Mouse (Mus musculus): ENCODE measurements around the gene Zbtb26. TPM values are rescaled to one million over a fixed set of nuclear protein-coding genes. Genes with fewer than 3 reads are reported as not detected.

The Zbtb26 gene
- 3.9 and 4.8 TPM in 2 replicates for polyA plus RNA-seq (2015; fragmentation: Nextera tagmentation; extraction: Ambion mirVana)

DNA sequence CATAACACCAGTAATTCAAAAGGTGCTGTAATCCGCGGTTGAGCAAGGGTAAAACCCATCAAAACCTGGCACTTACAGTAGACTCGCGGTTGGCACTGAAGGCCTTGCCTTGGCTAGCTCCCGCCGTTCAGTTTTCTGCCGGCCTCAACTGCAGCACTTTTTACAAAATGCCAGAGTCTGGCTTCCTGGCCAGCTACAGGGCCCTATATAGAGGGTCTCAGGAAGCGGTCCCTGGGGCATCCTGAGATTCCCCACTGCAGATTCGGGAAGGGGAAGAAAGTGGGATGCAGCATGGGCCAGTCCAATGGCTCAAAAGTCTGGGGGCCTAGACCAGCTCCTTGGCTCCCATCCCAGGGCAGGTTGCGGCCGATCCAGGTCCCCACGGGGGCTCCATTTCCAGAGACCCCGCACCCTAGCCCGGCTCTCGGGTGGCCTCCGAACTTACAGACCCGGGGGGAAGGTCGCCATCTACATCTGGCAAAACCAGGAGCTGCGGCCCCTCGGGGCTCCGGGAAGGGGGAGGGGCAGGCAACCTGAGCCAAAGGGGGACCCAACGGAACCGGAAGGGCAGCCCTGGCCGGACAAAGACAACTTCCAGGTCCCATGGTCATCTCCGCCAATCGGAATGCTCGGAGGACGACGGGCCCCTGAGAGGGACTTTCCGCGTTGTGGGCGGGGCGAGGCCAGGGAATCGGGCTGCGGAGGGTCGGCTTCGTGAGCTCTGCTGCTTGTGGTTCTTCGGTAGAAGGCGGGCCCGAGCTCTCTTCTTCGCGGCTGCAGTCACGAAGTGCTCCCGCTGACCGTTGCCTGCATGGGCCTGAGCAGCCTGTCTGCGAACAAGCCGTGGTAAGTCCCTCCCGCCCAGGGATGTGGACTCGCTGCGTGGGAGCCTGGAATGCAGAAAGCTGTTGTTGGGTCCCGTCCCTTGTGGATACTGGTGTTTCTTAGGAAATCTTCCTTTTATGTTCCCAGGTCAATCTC lies at the start of gene Zbtb26, which contains the start of the genes Zbtb6 and Rabgap1:
Zbtb26 (minus strand) TSS at position 525 of the 981 bp plus-strand sequence.
Zbtb6 (minus strand) TSS at position 561 of the 981 bp plus-strand sequence.
Rabgap1 (plus strand) TSS at position 669 of the 981 bp plus-strand sequence.
- Histone ChIP-seq H3K4me2 (peak within 1 kb of the TSS; percentile 67), H3K27me3 (no peaks in the 10 kb centered on the region), H3K36me3 (no peaks in the 10 kb centered on the region), H3K9me3 (replicated peaks) (no peaks in the 10 kb centered on the region), H3K27ac (peak within 1 kb of the TSS; percentile 87), H3K9ac (peak within 1 kb of the TSS; percentile 91), H3K4me1 (replicated peaks) (peaks cover 11% of the 10 kb centered on the region), H3K4me3 (peak within 1 kb of the TSS; percentile 77)
- under 1% methylated on average over 51 of the region's 51 CpGs for WGBS
- peak; percentile 99 for ATAC-seq (replicated peaks; ENCODE audit: insufficient number of reproducible peaks, insufficient read depth, low FRiP score, low read depth)

DNA sequence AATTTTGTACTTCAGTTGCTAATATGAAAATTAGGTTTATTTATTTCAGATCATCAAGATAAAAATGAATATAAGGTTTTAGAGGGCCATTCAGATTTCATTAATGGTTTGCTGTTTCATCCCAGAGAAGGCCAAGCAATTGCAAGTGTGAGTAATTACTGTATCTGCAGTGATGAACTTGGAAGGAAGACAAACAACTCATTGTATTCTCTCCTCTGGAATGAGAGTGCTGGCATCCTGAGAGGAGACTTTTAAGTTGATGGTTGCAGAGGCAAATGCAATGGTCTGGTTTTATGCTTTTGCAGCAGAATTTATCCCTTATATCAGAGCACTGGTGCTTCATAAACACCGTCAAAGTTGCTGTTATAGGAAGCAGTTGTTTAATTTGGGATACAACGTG lies 46.0 kb upstream of the Zbtb26 start:
- no peak overlapping the region for H3K4me2 ChIP-seq
- WGBS = 92% methylated on average over 2 of the region's 2 CpGs

DNA sequence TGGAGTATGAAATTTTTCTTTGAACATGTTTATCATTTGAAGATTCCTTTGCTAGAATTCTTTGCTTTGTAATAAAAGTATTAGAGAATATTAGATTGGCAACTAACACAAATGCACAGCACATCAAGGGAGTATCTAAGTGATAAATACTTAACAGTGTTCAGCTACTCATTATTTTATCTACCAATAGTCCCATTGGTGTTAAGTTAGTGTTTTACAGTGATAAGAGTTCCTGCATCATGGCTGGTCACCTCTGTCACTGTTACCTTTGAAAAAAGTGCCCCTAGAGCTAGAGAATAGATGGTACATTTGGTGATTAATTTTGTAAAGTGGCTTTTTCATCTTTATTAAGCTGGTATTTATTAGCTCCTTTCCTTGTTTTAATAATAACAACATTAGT lies 43.5 kb upstream of the Zbtb26 start:
- H3K4me3 ChIP-seq = no peak overlapping the region

More for the DNA sequence above, 46.0 kb upstream of the Zbtb26 start:
- Histone ChIP-seq H3K9me3 (replicated peaks) (no peaks in the 10 kb centered on the region), H3K9ac (no peak overlapping the region), H3K27me3 (no peaks in the 10 kb centered on the region), H3K27ac (no peak overlapping the region), H3K36me3 (peaks cover 48% of the 10 kb centered on the region), H3K4me1 (replicated peaks) (no peaks in the 10 kb centered on the region), H3K4me3 (no peak overlapping the region)
- ATAC-seq (replicated peaks; ENCODE audit: insufficient number of reproducible peaks, insufficient read depth, low FRiP score, low read depth) = no peak

DNA sequence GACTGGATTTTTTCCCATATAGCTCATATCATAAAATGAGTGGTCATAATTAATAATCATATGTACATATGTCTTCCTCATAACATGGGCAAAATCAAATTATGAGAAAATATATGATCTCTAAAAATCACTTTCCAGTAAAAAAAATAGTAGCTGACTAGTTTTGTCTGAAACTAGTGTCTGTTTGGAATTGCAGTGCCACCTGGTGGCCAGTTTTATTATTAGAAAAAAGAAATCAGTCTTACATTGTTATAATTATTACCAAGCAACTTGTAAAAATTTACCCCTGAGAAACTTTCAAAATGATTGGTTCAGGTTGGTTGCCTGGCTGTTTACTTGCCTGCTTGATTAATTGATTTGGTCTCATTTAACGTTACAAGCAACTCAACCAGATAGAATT lies 42.4 kb upstream of the Zbtb26 start:
- Histone ChIP-seq H3K4me3 (no peak overlapping the region), H3K27ac (no peak overlapping the region), H3K27me3 (no peaks in the 10 kb centered on the region), H3K4me2 (no peak overlapping the region), H3K9ac (no peak overlapping the region), H3K9me3 (replicated peaks) (no peaks in the 10 kb centered on the region), H3K36me3 (peaks cover 40% of the 10 kb centered on the region), H3K4me1 (replicated peaks) (no peaks in the 10 kb centered on the region)
- no peak for ATAC-seq (replicated peaks; ENCODE audit: insufficient number of reproducible peaks, insufficient read depth, low FRiP score, low read depth)
- 90% methylated on average over 1 of the region's 1 CpGs for WGBS

More for the DNA sequence above, 43.5 kb upstream of the Zbtb26 start:
- no peak overlapping the region for H3K27ac ChIP-seq
- no peaks in the 10 kb centered on the region for H3K27me3 ChIP-seq
- peaks cover 40% of the 10 kb centered on the region for H3K36me3 ChIP-seq
- no peak overlapping the region for H3K9ac ChIP-seq
- H3K9me3 ChIP-seq (replicated peaks) = no peaks in the 10 kb centered on the region
- H3K4me1 ChIP-seq (replicated peaks) = no peaks in the 10 kb centered on the region
- no peak for ATAC-seq (replicated peaks; ENCODE audit: insufficient number of reproducible peaks, insufficient read depth, low FRiP score, low read depth)
- no peak overlapping the region for H3K4me2 ChIP-seq

DNA sequence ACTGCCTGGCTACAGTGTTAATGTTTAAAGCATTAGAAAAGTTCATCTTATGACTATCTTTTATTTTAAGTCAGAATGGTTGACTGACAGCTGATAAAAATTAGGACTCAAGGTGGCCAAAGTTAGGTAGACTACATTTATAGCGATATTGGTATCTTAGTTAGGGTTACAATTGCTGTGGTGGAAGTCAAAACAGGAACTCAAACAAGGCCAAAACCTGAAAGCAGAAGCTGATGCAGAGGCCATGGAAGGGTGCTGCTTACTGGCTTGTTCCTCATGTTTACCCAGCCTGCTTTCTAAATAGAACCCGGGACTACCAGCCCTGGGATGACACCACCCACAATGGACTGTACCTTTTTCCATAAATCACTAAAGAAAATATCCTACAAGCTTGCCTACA lies 41.2 kb upstream of the Zbtb26 start:
- no peaks in the 10 kb centered on the region for H3K4me1 ChIP-seq (replicated peaks)
- H3K27ac ChIP-seq = no peak overlapping the region
- no peaks in the 10 kb centered on the region for H3K27me3 ChIP-seq
- peaks cover 28% of the 10 kb centered on the region; the same call in 1 of the 2 replicates for H3K36me3 ChIP-seq
- H3K4me3 ChIP-seq = no peak overlapping the region
- WGBS = 89% methylated on average over 2 of the region's 2 CpGs
- no peak for ATAC-seq (replicated peaks; ENCODE audit: insufficient number of reproducible peaks, insufficient read depth, low FRiP score, low read depth)
- no peak overlapping the region for H3K9ac ChIP-seq
- no peaks in the 10 kb centered on the region for H3K9me3 ChIP-seq (replicated peaks)
- no peak overlapping the region for H3K4me2 ChIP-seq

DNA sequence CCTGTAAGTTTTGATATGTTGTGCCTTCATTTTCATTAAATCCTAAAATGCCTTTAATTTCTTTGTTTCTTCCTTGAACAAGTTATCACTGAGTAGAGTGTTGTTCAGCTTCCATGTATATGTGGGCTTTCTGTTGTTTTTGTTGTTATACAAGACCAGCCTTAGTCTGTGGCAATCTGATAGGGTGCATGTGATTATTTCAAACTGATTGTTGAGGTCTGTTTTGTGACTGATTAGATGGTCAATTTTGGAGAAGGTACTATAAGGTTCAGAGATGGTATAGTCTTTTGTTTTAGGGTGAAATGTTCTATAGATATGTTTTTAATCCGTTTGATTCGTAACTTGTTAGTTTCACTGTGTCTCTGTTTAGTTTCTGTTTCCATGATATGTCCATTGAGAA lies 37.1 kb upstream of the Zbtb26 start:
- 93% methylated on average over 2 of the region's 2 CpGs for WGBS

DNA sequence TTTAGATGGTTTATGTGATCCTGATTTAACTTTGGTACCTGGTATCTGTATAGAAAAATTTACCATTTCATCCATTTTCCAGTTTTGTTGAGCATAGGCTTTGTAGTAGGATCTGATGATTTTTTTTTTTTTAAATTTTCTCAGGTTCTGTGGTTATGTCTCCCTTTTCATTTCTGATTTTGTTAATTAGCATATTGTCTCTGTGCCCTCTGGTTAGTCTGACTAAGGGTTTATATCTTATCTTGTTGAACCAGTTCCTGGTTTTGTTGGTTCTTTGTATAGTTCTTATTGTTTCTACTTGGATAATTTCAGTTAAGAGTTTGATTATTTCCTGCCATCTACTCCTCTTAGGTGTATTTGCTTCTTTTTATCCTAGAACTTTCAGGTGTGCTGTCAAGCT lies 36.6 kb upstream of the Zbtb26 start:
- Histone ChIP-seq H3K36me3 (peaks cover 47% of the 10 kb centered on the region), H3K27me3 (no peaks in the 10 kb centered on the region), H3K4me1 (replicated peaks) (no peaks in the 10 kb centered on the region), H3K9me3 (replicated peaks) (no peaks in the 10 kb centered on the region), H3K27ac (no peak overlapping the region), H3K9ac (no peak overlapping the region), H3K4me2 (no peak overlapping the region), H3K4me3 (no peak overlapping the region)
- no peak for ATAC-seq (replicated peaks; ENCODE audit: insufficient number of reproducible peaks, insufficient read depth, low FRiP score, low read depth)

More for the DNA sequence above, 37.1 kb upstream of the Zbtb26 start:
- Histone ChIP-seq H3K4me1 (replicated peaks) (no peaks in the 10 kb centered on the region), H3K36me3 (peaks cover 51% of the 10 kb centered on the region), H3K27ac (no peak overlapping the region), H3K27me3 (no peaks in the 10 kb centered on the region), H3K9ac (no peak overlapping the region), H3K4me3 (no peak overlapping the region), H3K9me3 (replicated peaks) (no peaks in the 10 kb centered on the region), H3K4me2 (no peak overlapping the region)
- no peak for ATAC-seq (replicated peaks; ENCODE audit: insufficient number of reproducible peaks, insufficient read depth, low FRiP score, low read depth)

DNA sequence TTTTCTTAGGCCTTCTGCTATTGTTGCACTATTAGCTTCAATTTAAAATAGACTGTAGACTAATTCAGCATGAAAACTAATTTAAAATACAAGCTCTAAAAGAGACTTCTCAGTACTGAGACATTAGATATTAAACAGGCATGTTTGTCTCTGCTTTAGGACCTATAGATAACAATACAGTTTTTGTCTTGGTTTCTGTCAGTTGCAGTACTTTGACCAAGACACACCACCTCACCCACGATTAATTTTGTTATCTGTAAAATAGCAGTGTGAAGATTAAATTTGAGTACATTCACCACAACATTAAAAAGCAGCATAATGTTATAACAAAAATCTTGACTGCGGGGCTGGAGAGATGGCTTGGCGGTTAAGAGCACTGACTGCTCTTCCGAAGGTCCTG lies 23.3 kb upstream of the Zbtb26 start:
- no peak overlapping the region for H3K9ac ChIP-seq
- WGBS = 88% methylated on average over 4 of the region's 4 CpGs
- no peak overlapping the region for H3K4me3 ChIP-seq
- H3K27ac ChIP-seq = no peak overlapping the region
- H3K36me3 ChIP-seq = peaks cover 12% of the 10 kb centered on the region; the same call in 1 of the 2 replicates
- no peak overlapping the region for H3K4me2 ChIP-seq
- no peaks in the 10 kb centered on the region for H3K4me1 ChIP-seq (replicated peaks)
- H3K9me3 ChIP-seq (replicated peaks) = no peaks in the 10 kb centered on the region
- ATAC-seq (replicated peaks; ENCODE audit: insufficient number of reproducible peaks, insufficient read depth, low FRiP score, low read depth) = no peak
- H3K27me3 ChIP-seq = no peaks in the 10 kb centered on the region

DNA sequence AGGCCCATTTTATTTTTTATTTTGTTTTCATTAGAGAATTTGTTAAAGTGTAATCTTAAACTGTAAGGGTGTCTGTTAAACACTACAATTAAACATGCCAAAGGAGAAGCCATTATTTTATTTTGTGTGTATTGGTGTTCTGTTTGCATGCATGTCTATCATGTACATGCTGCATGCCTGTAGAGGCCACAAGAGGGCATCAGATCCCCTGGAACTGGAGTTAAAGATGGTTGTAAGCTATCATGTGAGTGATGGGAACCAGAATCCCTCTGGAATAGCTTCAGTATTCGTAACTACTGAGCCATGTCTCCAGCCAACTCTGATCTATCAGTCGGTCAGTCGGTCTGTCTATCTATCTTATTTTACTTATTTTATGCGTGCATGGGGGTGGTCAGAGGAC lies 17.8 kb upstream of the Zbtb26 start:
- Histone ChIP-seq H3K27me3 (no peaks in the 10 kb centered on the region), H3K9ac (no peak overlapping the region), H3K4me1 (replicated peaks) (no peaks in the 10 kb centered on the region), H3K4me3 (no peak overlapping the region), H3K4me2 (no peak overlapping the region), H3K9me3 (replicated peaks) (no peaks in the 10 kb centered on the region), H3K27ac (no peak overlapping the region), H3K36me3 (no peaks in the 10 kb centered on the region)
- 98% methylated on average over 4 of the region's 4 CpGs for WGBS
- ATAC-seq (replicated peaks; ENCODE audit: insufficient number of reproducible peaks, insufficient read depth, low FRiP score, low read depth) = no peak

DNA sequence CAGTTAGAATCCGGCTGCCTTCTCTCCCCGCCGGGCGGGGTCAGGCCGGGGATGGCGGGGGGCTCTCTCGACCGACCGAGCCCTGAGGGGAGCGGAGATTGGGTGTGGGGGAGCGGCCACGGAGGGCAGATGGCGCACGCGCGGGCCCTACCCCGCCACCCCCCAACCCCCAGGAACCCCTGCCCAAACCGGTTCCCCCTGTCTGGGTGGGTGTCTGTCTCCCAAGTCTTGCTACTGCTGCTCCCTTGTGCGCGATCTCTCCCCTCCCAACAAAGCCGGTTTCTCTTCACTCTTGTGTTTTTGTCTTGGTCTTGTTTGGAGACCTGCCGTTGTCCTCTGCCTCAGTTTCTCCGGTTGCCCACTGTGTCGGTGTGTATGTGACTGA lies 9.4 kb upstream of the Zbtb26 start:
- H3K4me2 ChIP-seq = peak overlapping the region; percentile 72
- H3K4me1 ChIP-seq (replicated peaks) = peaks cover 9% of the 10 kb centered on the region
- no peaks in the 10 kb centered on the region for H3K27me3 ChIP-seq
- ATAC-seq (replicated peaks; ENCODE audit: insufficient number of reproducible peaks, insufficient read depth, low FRiP score, low read depth) = peak; percentile 86
- peak overlapping the region; percentile 97 for H3K9ac ChIP-seq
- H3K36me3 ChIP-seq = no peaks in the 10 kb centered on the region
- H3K9me3 ChIP-seq (replicated peaks) = no peaks in the 10 kb centered on the region
- peak overlapping the region; percentile 84 for H3K27ac ChIP-seq
- H3K4me3 ChIP-seq = peak overlapping the region; percentile 94
- WGBS = 0% methylated on average over 24 of the region's 24 CpGs

DNA sequence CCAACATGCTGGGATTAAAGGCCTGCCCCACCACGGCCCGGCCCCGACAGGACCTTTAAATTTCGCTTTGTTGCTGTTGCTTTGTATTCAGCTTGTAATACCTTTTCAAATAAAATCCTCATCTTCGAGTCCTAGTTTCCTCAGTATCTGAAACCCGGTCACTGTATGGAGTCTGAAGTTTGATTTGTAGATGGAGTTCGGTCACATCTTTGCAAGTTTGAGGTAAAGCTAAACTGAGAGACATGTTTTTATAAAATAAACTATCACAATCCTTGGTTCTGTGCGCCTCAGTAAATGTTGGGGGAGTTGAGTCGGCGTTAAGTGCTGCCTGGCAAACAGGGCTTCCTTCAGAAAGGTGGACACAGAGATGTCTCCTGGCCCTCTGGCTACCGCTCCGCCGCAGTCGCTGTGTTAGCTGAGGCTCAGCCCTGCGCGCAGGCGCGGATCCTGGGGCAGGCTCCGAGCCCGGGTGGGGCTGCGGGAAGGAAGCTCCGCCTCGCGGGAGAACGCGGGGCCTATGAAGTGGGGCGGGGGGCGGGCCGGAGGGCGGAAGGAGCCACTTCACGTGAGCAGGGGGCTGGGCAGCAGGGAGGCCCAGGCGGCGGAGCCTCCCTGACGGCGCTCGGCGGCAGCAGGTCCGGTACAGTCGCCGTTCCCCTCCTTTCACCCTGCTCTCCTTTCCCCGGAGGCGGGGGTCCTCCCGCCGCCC lies 8.9 kb upstream of the Zbtb26 start:
- peak; percentile 99 for ATAC-seq (replicated peaks; ENCODE audit: insufficient number of reproducible peaks, insufficient read depth, low FRiP score, low read depth)
- Histone ChIP-seq H3K4me2 (peak overlapping the region; percentile 72), H3K4me1 (replicated peaks) (peaks cover 9% of the 10 kb centered on the region), H3K9ac (peak overlapping the region; percentile 97), H3K27ac (peak overlapping the region; percentile 84), H3K9me3 (replicated peaks) (no peaks in the 10 kb centered on the region), H3K4me3 (peak overlapping the region; percentile 94), H3K27me3 (no peaks in the 10 kb centered on the region), H3K36me3 (no peaks in the 10 kb centered on the region)
- 8% methylated on average over 43 of the region's 44 CpGs for WGBS
